Mouse (Mus musculus): ENCODE results near the gene Inafm1. TPM values are rescaled to one million over a fixed set of nuclear protein-coding genes. Genes with fewer than 3 reads are reported as not detected.

Inafm1 gene
- polyA plus RNA-seq, 1 experiment from 2014 or later = 47.9 TPM

- peak overlapping the region; percentile 31 for H3K9ac ChIP-seq
- H3K36me3 ChIP-seq (replicated peaks) = no peaks in the 10 kb centered on the region
- peak overlapping the region; percentile 67 for H3K27ac ChIP-seq
- WGBS = 2% methylated on average over 41 of the region's 41 CpGs
- peak; percentile 46 for ATAC-seq (replicated peaks)
- H3K4me3 ChIP-seq = peak overlapping the region; percentile 48
- no peaks in the 10 kb centered on the region for H3K9me3 ChIP-seq
- H3K4me1 ChIP-seq = peaks cover 40% of the 10 kb centered on the region
- H3K4me2 ChIP-seq = peak overlapping the region; percentile 97
- no peaks in the 10 kb centered on the region for H3K27me3 ChIP-seq (replicated peaks)
Measured at GRCm38 (mm10) chr7:16295321-16295900, 22.0 kb upstream of the Inafm1 start.

- no peaks in the 10 kb centered on the region for H3K27me3 ChIP-seq (replicated peaks)
- peak overlapping the region; percentile 48 for H3K4me3 ChIP-seq
- under 1% methylated on average over 23 of the region's 23 CpGs for WGBS
- peaks cover 37% of the 10 kb centered on the region for H3K4me1 ChIP-seq
- H3K9me3 ChIP-seq = no peaks in the 10 kb centered on the region
- peak overlapping the region; percentile 67 for H3K27ac ChIP-seq
- no peaks in the 10 kb centered on the region for H3K36me3 ChIP-seq (replicated peaks)
- peak overlapping the region; percentile 31 for H3K9ac ChIP-seq
- ATAC-seq (replicated peaks) = peak; percentile 65
- H3K4me2 ChIP-seq = peak overlapping the region; percentile 97
Measured at GRCm38 (mm10) chr7:16294837-16295236, 21.4 kb upstream of the Inafm1 start.

GRCm38 (mm10) chr7:16294346-16294745 is 20.9 kb upstream of the Inafm1 start:
- Histone ChIP-seq H3K9ac (no peak overlapping the region), H3K36me3 (replicated peaks) (no peaks in the 10 kb centered on the region), H3K9me3 (no peaks in the 10 kb centered on the region), H3K4me3 (no peak overlapping the region; the same call in 1 of the 2 replicates), H3K27ac (no peak overlapping the region), H3K4me2 (peak overlapping the region; percentile 97; the same call in 1 of the 2 replicates), H3K4me1 (peaks cover 36% of the 10 kb centered on the region), H3K27me3 (replicated peaks) (no peaks in the 10 kb centered on the region)
- no peak for ATAC-seq (replicated peaks)
- 28% methylated on average over 4 of the region's 4 CpGs for WGBS

DNA sequence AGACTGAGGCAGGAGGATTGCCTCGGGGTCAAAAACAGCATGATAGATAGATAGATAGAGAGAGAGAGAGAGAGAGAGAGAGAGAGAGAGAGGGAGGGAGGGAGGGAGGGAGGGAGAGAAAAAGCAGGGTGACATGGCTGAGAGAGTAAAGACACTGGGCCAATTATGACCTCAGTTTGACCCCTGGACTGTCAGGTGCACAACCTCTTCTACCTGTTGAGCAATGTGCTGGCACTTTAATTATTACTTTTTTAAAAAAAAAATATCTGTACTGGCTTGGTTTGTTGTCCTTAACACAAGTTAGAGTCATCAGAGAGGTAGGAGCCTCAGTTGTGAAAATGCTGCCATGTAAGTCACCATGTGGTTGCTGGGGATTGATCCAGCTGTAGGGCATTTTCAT is 14.4 kb upstream of the Inafm1 start:
- Histone ChIP-seq H3K4me1 (peaks cover 11% of the 10 kb centered on the region), H3K9ac (no peak overlapping the region), H3K36me3 (replicated peaks) (0 out of 2 replicates have a peak, but pooled peaks cover 3% of the 10 kb centered on the region), H3K27me3 (replicated peaks) (no peaks in the 10 kb centered on the region), H3K27ac (no peak overlapping the region), H3K4me2 (no peak overlapping the region), H3K9me3 (no peaks in the 10 kb centered on the region), H3K4me3 (no peak overlapping the region)
- WGBS = 81% methylated on average over 1 of the region's 1 CpGs
- ATAC-seq (replicated peaks) = no peak

- H3K36me3 ChIP-seq (replicated peaks) = peaks cover 7% of the 10 kb centered on the region; the same call in 1 of the 2 replicates
- WGBS = 91% methylated on average over 2 of the region's 2 CpGs
Measured at GRCm38 (mm10) chr7:16287016-16287415, 13.6 kb upstream of the Inafm1 start.

GRCm38 (mm10) chr7:16286026-16286961 is 12.9 kb upstream of the Inafm1 start, which contains the start of gene Ccdc9:
Ccdc9 (minus strand) TSS chr7:16286795.
- peak within 1 kb of the TSS; percentile 63 for H3K4me3 ChIP-seq
- no peaks in the 10 kb centered on the region for H3K27me3 ChIP-seq (replicated peaks)
- peaks cover 13% of the 10 kb centered on the region; the same call in 1 of the 2 replicates for H3K36me3 ChIP-seq (replicated peaks)
- under 1% methylated on average over 69 of the region's 70 CpGs for WGBS
- ATAC-seq (replicated peaks) = peak; percentile 97
- H3K9ac ChIP-seq = peak within 1 kb of the TSS; percentile 59
- peak within 1 kb of the TSS; percentile 57 for H3K4me2 ChIP-seq
- no peaks in the 10 kb centered on the region for H3K9me3 ChIP-seq
- peaks cover 11% of the 10 kb centered on the region for H3K4me1 ChIP-seq
- H3K27ac ChIP-seq = peak within 1 kb of the TSS; percentile 93

More at GRCm38 (mm10) chr7:16287016-16287415, 13.6 kb upstream of the Inafm1 start:
- H3K27ac ChIP-seq = peak overlapping the region; percentile 93
- peaks cover 11% of the 10 kb centered on the region for H3K4me1 ChIP-seq
- H3K9ac ChIP-seq = peak overlapping the region; percentile 59
- H3K9me3 ChIP-seq = no peaks in the 10 kb centered on the region
- H3K4me3 ChIP-seq = peak overlapping the region; percentile 63
- peak overlapping the region; percentile 57 for H3K4me2 ChIP-seq
- no peak for ATAC-seq (replicated peaks)
- no peaks in the 10 kb centered on the region for H3K27me3 ChIP-seq (replicated peaks)

DNA sequence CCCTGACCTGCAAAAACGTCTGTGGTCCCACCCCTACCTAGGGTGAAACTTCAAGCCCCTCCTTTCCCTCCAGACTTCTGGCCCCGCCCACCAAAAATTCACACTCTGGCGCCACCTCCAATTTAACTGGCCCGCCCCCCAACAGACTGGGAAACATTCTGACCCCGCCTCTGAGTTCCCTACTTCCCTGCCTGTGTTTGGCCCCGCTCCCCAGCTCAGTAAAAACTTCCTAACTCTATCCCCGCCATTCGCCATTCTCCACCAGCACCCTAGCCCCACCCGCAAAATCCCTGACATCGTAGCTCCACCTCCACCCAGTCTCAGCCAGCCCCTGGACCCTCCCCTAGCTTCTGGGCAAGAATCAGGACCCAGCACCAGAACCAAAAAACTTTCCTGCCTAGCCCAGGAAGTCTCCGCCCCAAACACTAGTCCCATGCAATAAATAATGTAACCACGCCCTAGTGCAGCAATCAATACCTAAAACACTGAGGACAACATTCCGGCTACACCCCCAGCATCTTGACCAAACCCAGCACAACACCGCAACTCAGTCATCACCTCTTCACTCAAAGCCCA is 12.1 kb upstream of the Inafm1 start:
- Histone ChIP-seq H3K9me3 (no peaks in the 10 kb centered on the region), H3K9ac (no peak overlapping the region), H3K36me3 (replicated peaks) (peaks cover 21% of the 10 kb centered on the region; the same call in 1 of the 2 replicates), H3K27me3 (replicated peaks) (no peaks in the 10 kb centered on the region), H3K4me1 (peaks cover 11% of the 10 kb centered on the region), H3K27ac (peak overlapping the region; percentile 93; the same call in 1 of the 2 replicates), H3K4me2 (peak overlapping the region; percentile 57), H3K4me3 (peak overlapping the region; percentile 63)
- WGBS = 4% methylated on average over 14 of the region's 14 CpGs
- ATAC-seq (replicated peaks) = peak; percentile 44

DNA sequence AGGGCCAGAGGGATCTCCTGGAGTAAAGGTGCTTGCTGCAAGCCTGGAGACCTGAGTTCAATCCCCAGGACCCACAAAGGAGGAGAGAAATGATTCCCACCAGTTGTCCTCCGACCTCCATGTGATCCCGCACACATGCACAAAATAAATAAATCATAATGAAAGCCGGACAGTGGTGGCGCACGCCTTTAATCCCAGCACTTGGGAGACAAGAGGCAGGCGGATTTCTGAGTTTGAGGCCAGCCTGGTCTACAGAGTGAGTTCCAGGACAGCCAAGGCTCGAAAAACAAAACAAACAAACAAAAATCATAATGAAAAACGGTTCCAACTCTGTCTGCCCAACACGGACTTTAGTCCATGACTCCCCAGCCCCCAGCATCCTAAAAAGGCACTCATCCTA is 11.5 kb upstream of the Inafm1 start:
- Histone ChIP-seq H3K27me3 (replicated peaks) (no peaks in the 10 kb centered on the region), H3K9me3 (no peaks in the 10 kb centered on the region), H3K36me3 (replicated peaks) (peaks cover 23% of the 10 kb centered on the region; the same call in 1 of the 2 replicates), H3K4me2 (peak overlapping the region; percentile 57; the same call in 1 of the 2 replicates), H3K9ac (no peak overlapping the region), H3K27ac (no peak overlapping the region), H3K4me1 (peaks cover 11% of the 10 kb centered on the region), H3K4me3 (no peak overlapping the region)
- no peak for ATAC-seq (replicated peaks)
- WGBS = 73% methylated on average over 9 of the region's 9 CpGs

DNA sequence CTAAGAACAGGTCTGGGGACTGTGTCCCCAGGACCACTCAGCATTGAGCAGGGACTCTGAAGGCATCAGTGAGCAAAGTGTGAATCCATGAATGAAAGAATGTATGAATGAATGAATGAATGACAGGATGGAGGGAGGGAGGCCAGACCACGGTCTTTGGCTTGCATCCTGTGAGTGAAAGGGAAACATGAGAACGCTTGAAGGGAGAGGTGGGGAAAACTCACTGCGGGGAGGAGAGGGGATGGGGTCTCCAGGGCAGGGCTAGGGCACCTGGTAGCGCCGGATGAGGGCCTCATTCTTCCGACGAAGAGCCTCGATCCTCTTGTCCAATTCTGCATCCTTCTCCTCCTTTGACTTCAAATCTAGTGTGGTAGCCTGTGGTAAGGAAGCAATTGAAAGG is 10.6 kb upstream of the Inafm1 start:
- Histone ChIP-seq H3K27ac (no peak overlapping the region), H3K4me2 (no peak overlapping the region), H3K36me3 (replicated peaks) (peaks cover 24% of the 10 kb centered on the region; the same call in 1 of the 2 replicates), H3K4me1 (peaks cover 11% of the 10 kb centered on the region), H3K9ac (no peak overlapping the region), H3K9me3 (no peaks in the 10 kb centered on the region), H3K4me3 (no peak overlapping the region), H3K27me3 (replicated peaks) (no peaks in the 10 kb centered on the region)
- 88% methylated on average over 8 of the region's 8 CpGs for WGBS
- ATAC-seq (replicated peaks) = no peak

DNA sequence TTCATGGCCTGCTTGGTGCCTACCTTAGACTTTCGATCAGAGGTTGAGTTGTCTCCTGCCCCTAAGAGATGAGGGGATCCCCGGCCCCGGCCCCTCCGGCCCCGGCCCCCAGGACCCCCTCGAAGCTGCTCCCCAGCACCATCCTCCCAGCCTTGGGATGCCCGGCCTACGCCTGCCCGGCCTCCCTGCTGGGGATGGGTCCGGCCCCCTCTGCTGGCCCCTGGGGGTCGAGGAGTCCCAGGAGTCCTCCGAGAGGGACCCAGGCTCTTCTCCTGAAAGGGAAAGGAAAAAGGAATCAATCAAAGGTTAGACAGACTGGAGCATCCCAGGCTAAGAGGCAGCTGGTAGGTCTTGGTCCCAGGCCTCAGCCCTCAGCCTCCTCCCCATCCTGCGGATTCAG is 8.9 kb upstream of the Inafm1 start:
- ATAC-seq (replicated peaks) = no peak
- Histone ChIP-seq H3K4me2 (no peak overlapping the region), H3K9me3 (no peaks in the 10 kb centered on the region), H3K9ac (no peak overlapping the region), H3K27ac (no peak overlapping the region), H3K4me3 (no peak overlapping the region), H3K36me3 (replicated peaks) (peaks cover 33% of the 10 kb centered on the region; the same call in 1 of the 2 replicates), H3K4me1 (peaks cover 11% of the 10 kb centered on the region), H3K27me3 (replicated peaks) (no peaks in the 10 kb centered on the region)
- 89% methylated on average over 13 of the region's 13 CpGs for WGBS

DNA sequence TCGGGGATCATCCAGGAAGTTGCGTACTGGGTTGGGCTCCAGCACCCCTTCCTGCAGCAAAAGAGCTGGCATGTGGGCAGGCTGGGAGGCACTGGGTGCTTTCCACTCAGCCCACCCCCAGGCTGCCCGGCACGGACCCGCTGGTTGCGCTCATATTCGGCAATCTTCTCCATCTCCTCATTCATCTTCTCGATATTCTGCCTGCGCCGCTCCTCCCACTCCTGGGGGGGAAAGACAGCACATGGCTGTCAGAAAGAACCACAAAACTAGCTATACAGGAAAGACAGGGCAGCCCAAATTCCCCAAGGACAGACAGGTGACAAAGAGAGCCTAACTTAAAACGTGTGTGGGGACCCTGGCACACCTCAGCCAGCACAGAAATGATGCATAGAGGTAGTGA is 7.3 kb upstream of the Inafm1 start:
- no peak for ATAC-seq (replicated peaks)
- Histone ChIP-seq H3K4me2 (no peak overlapping the region), H3K4me1 (peaks cover 8% of the 10 kb centered on the region), H3K27me3 (replicated peaks) (no peaks in the 10 kb centered on the region), H3K9me3 (no peaks in the 10 kb centered on the region), H3K27ac (no peak overlapping the region), H3K9ac (no peak overlapping the region), H3K4me3 (no peak overlapping the region), H3K36me3 (replicated peaks) (peaks cover 33% of the 10 kb centered on the region; the same call in 1 of the 2 replicates)
- 86% methylated on average over 11 of the region's 11 CpGs for WGBS

All from midbrain, embryonic 15.5 days (tissue).